Mouse (Mus musculus) forebrain, embryonic 13.5 days (tissue): ENCODE data around the gene Spryd3. TPM values are rescaled to one million over a fixed set of nuclear protein-coding genes. Genes with fewer than 3 reads are reported as not detected.
A peak's percentile ranks its signal among the peaks of the same experiment; 100 is the strongest.
"Not testable (repeated sequence)": the region's sequence is repeated elsewhere in the genome, so short reads cannot be mapped to it uniquely, and the experiment has no call there.

ENCODE experiments used
- ATAC-seq: fragments of 200-750 bp; cut with Nextera tagmentation; 2 replicates; pipeline ENCODE4 v1.8.0; 2017
- H3K27ac ChIP-seq: fragments of 300-500 bp; sonication (generic); 2 replicates; pipeline ENCODE4 v1.5.1; 2015; ENCODE audit warnings: inconsistent platforms, mild to moderate bottlenecking, moderate library complexity
- H3K27me3 ChIP-seq: fragments of 300-500 bp; sonication (generic); 2 replicates; pipeline ENCODE4 v1.6.1; 2015; ENCODE audit warnings: mild to moderate bottlenecking, inconsistent platforms
- H3K36me3 ChIP-seq: fragments of 300-500 bp; sonication (generic); 2 replicates; pipeline ENCODE4 v1.6.1; 2015; ENCODE audit warnings: mild to moderate bottlenecking, inconsistent platforms; ENCODE audit not compliant: poor library complexity, severe bottlenecking
- H3K4me1 ChIP-seq: fragments of 300-500 bp; sonication (generic); 2 replicates; pipeline ENCODE4 v1.6.1; 2015; ENCODE audit warnings: inconsistent platforms
- H3K4me2 ChIP-seq: fragments of 300-500 bp; sonication (generic); 2 replicates; pipeline ENCODE4 v1.6.1; 2015; ENCODE audit warnings: inconsistent platforms, mild to moderate bottlenecking, moderate library complexity
- H3K4me3 ChIP-seq: fragments of 300-500 bp; sonication (generic); 2 replicates; pipeline ENCODE4 v1.5.1; 2015; ENCODE audit warnings: mild to moderate bottlenecking, inconsistent platforms
- H3K9ac ChIP-seq: fragments of 300-500 bp; sonication (generic); 2 replicates; pipeline ENCODE4 v1.6.1; 2015; ENCODE audit warnings: mild to moderate bottlenecking, inconsistent platforms
- H3K9me3 ChIP-seq: fragments of 300-500 bp; sonication (generic); replicated peaks from 2 replicates; pipeline ENCODE4 v1.6.1; 2016; ENCODE audit warnings: inconsistent platforms
- WGBS: fragments of 180-500 bp; shearing (Covaris S2); methylation state at CpG from one replicate; pipeline ENCODE4 v1.1.7; 2015; 5-methylcytosine and 5-hydroxymethylcytosine counted together
- polyA plus RNA-seq: library from polyadenylated mRNA; unstranded; fragments of >200 nt; fragmentation: Nextera tagmentation; extraction: Ambion mirVana; gene quantifications from 2 replicates; pipeline ENCODE4 v1.2.1, GENCODE M21; 2015

Gene Spryd3
- polyA plus RNA-seq, 1 experiment from 2014 or later = 21.7 TPM

DNA sequence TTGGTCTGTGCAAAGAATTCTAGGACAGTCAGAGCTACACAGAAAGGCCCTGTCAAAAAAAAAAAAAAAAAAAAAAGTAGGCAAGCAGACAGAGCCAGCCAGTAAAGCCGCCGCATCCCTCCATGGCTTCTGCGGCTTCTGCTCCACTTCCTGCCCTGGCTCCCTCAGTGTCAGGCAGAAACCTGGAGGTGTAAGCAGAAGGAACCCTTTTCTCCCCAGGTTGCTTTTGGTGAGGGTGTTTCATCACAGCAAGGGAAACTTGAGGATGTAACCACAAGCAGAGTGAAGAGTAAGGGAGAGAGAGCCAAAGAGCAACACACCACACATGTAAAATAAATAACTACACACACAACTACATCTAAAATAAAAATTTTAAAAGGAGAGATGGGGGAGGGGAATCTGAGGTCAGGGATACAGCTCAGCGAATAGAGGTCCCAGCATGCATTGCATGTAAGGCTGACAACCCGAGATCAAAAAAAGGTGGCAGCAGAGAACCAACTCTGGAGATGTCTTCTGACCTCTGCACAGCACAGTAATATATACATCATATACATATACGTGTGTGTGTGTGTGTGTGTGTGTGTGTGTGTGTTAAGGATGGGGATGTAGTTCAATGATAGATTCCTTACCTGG is 29.6 kb upstream of the Spryd3 start:
- H3K4me1 ChIP-seq = no peaks in the 10 kb centered on the region
- no peak overlapping the region for H3K4me2 ChIP-seq
- H3K27ac ChIP-seq = no peak overlapping the region
- no peak overlapping the region for H3K9ac ChIP-seq
- H3K27me3 ChIP-seq = no peaks in the 10 kb centered on the region
- no peak for ATAC-seq
- H3K4me3 ChIP-seq = no peak overlapping the region
- H3K36me3 ChIP-seq = no peaks in the 10 kb centered on the region
- H3K9me3 ChIP-seq = no peaks in the 10 kb centered on the region
- 65% methylated on average over 6 of the region's 6 CpGs for WGBS

DNA sequence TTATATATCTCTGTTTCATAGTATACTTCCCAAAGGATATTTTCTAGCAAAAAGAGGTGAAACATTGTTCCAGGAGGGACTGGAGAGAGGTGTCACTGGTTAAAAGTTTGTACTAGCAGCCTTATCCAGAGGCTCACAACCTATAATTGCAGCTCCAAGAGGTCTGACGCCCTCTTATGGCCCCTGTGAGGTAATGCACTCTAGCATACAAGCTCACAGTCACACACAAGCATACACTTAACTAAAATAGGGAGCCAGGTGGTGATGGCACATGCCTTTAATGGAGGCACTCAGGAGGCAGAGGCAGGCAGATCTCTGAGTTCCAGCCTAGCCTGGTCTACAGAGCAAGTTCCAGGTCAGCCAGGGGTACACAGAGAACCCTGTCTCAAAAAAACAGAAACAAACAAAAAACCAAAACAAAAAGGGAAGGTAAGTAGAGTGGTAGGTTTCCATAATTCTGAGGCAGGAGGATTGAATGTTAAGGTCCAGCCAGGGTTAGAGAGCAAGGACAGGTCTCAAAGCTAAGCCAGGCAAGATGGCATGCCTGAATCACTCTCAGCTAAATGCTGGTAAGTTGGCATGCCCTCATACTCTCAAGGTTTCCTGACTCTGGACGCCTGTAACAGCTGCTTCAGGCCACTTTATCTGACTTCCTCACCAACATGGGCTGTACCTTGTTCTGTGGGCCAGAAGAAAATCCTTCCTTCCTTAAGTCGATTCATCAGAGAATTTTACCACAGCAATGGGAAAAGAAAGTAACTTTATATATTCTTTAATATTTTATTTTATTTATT is 28.1 kb upstream of the Spryd3 start:
- ATAC-seq = no peak
- no peaks in the 10 kb centered on the region for H3K4me1 ChIP-seq
- WGBS = 51% methylated on average over 3 of the region's 3 CpGs

DNA sequence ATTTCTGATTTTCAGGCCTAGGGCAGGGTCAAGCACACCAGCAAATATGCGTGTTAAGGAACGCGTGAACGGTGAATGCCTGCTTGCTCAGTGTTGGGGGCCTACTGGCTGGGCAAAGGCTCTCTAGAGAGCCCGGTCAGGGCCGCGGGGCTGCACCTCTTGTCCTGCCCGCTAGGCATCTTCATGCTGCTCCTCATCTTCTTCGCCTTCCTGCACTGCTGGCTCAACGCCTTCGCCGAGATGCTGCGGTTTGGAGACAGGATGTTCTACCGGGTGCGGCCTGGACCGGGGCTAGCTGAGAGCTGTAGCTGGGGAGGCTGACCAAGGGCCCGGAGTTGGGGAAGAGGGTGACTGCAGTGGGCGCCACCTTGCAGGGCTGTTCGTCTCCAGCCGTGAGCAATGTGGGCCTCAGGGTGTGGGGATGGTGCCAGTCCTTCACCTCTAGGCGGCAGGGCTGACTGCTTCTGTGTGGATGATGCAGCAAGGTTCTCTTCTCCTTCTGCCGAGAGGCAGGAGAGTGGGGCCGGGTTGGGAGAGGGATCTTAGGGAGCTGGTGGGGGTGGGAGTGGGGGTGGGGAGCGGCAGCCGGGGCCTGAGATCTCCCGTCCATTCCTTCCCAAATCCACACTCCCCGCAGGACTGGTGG is 24.5 kb upstream of the Spryd3 start:
- Histone ChIP-seq H3K36me3 (no peaks in the 10 kb centered on the region), H3K9me3 (no peaks in the 10 kb centered on the region), H3K4me2 (no peak overlapping the region), H3K9ac (no peak overlapping the region), H3K4me3 (no peak overlapping the region), H3K4me1 (peaks cover 3% of the 10 kb centered on the region; the same call in 1 of the 2 replicates), H3K27ac (no peak overlapping the region), H3K27me3 (no peaks in the 10 kb centered on the region)
- WGBS = 74% methylated on average over 27 of the region's 27 CpGs
- no peak for ATAC-seq

More for the DNA sequence above, 28.1 kb upstream of the Spryd3 start:
- Histone ChIP-seq H3K9me3 (no peaks in the 10 kb centered on the region), H3K27ac (no peak overlapping the region), H3K4me3 (no peak overlapping the region), H3K4me2 (no peak overlapping the region), H3K27me3 (no peaks in the 10 kb centered on the region), H3K9ac (no peak overlapping the region), H3K36me3 (no peaks in the 10 kb centered on the region)

DNA sequence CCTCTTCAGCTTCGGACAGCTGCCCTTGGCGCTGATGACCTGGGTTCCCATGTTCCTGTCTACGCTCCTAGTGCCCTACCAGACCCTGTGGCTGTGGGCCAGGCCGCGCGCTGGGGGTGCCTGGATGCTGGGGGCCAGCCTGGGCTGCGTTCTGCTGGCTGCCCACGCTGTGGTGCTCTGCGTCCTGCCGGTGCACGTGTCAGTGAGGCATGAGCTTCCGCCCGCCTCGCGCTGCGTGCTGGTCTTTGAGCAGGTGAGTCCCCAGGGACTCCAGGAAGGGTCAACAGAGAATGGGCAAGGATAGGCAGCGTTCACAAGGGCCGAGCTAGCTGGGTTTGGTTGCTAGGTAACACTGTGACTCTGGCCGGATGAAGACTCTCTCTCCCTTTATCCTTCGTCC is 20.8 kb upstream of the Spryd3 start:
- Histone ChIP-seq H3K27me3 (no peaks in the 10 kb centered on the region), H3K36me3 (no peaks in the 10 kb centered on the region), H3K9ac (no peak overlapping the region), H3K27ac (no peak overlapping the region), H3K9me3 (no peaks in the 10 kb centered on the region), H3K4me3 (no peak overlapping the region), H3K4me1 (peaks cover 6% of the 10 kb centered on the region; the same call in 1 of the 2 replicates), H3K4me2 (no peak overlapping the region)
- 31% methylated on average over 20 of the region's 20 CpGs for WGBS
- ATAC-seq = no peak

DNA sequence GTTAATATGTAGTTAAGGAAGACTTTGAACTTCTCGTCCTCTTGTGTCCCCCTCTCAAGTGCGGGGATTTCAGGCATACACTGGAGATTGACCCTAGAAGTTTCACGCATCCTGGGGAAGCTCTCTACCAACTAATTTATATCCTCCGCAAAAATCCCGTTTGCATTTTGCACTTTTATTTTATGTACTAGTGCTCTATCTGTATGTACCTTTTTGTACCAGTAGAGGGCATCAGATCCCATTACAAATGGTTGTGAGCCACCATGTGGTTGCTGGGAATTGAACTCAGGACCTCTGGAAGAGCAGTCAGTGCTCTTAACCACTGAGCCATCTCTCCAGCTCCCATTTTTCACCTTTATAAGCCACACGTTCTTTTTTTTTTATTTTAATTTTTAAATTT is 19.0 kb upstream of the Spryd3 start:
- not testable (repeated sequence) for H3K9me3 ChIP-seq, H3K36me3 ChIP-seq, ATAC-seq, H3K27me3 ChIP-seq, H3K4me2 ChIP-seq, H3K9ac ChIP-seq, H3K4me3 ChIP-seq, H3K27ac ChIP-seq, H3K4me1 ChIP-seq
- WGBS = 93% methylated on average over 6 of the region's 6 CpGs

DNA sequence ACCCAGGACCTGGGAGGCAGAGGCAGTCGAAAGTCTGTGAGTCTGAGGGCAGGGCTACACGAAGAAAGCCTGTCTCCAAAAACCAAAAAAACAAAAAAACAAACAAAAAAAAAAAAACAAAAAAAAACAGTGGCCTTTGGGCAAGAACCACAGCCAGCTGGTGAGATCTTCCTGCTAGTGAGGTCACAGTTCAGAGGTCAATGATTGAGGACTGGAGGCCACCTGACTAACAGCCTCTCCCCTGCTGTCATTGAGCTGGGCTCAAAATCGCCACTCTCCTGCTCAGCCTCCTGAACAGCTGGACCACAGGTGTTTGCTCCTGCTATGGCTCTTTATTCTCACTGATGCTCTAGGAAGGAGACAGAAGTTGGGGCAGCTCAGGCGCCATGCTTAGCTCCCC is 16.6 kb upstream of the Spryd3 start:
- WGBS = 41% methylated on average over 4 of the region's 4 CpGs
- Histone ChIP-seq H3K9ac (no peak overlapping the region), H3K4me2 (no peak overlapping the region), H3K9me3 (no peaks in the 10 kb centered on the region), H3K27me3 (no peaks in the 10 kb centered on the region), H3K4me3 (no peak overlapping the region), H3K4me1 (peaks cover 6% of the 10 kb centered on the region; the same call in 1 of the 2 replicates), H3K36me3 (no peaks in the 10 kb centered on the region), H3K27ac (no peak overlapping the region)
- ATAC-seq = no peak

DNA sequence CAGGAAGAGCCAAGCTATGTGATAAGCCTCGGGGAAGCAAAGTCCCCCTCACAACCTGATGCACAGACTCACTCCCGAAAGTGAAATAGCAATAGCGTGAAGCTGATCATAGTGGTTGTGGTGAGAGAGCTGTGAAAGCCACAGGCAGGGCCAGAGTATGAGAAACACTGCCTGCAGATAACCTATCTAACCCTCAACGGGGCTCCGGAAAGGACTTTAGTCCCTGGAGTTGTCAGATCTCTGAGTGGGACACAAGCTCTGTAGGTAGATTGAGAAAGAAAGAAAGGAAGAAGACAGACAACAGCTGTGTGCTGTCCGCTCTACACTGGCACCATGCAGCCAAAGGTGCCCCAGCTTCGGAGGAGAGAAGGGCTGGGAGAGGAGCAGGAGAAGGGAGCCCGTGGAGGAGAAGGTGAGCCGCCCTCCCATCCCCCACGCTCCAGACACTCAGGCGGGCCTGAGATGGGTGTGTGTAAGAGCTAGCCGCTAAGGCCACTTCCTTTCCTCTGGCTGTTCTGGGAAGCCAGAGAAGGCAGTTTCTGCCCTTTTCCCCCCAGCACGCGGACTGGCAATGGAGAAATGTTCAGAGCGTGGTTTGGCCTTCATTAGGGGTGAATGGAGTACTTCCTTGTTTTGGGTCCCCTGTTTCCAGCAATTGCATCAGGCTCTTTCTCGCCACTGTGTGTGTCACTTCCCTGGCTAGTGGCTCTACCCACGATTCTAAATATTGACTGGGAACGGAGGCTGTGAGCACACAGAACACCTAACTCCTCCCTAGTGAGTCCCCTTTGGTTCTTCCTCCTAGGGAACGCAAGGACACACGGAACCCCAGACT is 14.5 kb upstream of the Spryd3 start, which contains the start of gene Soat2:
Gene Soat2, plus strand, starts transcription at position 226 of the 835 bp plus-strand sequence.
- WGBS = 59% methylated on average over 20 of the region's 20 CpGs
- no peak within 1 kb of the TSS for H3K27ac ChIP-seq
- H3K36me3 ChIP-seq = no peaks in the 10 kb centered on the region
- H3K27me3 ChIP-seq = peaks cover 7% of the 10 kb centered on the region
- no peak within 1 kb of the TSS for H3K4me2 ChIP-seq
- H3K9ac ChIP-seq = no peak within 1 kb of the TSS
- no peak within 1 kb of the TSS for H3K4me3 ChIP-seq
- no peak for ATAC-seq
- H3K9me3 ChIP-seq = no peaks in the 10 kb centered on the region
- H3K4me1 ChIP-seq = 0 out of 2 replicates have a peak, but pooled peaks cover 4% of the 10 kb centered on the region

DNA sequence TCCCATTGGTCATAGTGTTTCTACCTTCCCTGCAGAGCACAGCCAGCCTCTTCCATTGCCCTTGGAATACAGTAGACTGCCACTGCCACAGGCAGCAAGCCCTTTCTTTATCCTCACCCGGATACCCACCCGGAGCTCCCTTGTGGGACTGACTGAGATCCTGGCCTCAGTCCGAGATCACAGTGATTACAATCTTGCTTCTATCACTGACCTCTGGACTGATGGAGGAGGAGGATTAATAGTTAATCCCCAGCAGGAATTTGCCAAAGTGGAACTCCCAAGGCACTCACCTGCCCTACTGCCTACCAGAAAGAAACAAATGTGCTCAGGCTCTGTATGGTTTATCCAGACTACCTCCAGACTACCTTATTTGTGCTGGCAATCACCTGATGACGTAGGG is 13.5 kb upstream of the Spryd3 start:
- 65% methylated on average over 4 of the region's 4 CpGs for WGBS
- Histone ChIP-seq H3K27me3 (peaks cover 17% of the 10 kb centered on the region), H3K9ac (no peak overlapping the region), H3K36me3 (no peaks in the 10 kb centered on the region), H3K4me3 (no peak overlapping the region), H3K9me3 (no peaks in the 10 kb centered on the region), H3K4me2 (no peak overlapping the region), H3K27ac (no peak overlapping the region), H3K4me1 (peaks cover 7% of the 10 kb centered on the region)
- ATAC-seq = no peak

DNA sequence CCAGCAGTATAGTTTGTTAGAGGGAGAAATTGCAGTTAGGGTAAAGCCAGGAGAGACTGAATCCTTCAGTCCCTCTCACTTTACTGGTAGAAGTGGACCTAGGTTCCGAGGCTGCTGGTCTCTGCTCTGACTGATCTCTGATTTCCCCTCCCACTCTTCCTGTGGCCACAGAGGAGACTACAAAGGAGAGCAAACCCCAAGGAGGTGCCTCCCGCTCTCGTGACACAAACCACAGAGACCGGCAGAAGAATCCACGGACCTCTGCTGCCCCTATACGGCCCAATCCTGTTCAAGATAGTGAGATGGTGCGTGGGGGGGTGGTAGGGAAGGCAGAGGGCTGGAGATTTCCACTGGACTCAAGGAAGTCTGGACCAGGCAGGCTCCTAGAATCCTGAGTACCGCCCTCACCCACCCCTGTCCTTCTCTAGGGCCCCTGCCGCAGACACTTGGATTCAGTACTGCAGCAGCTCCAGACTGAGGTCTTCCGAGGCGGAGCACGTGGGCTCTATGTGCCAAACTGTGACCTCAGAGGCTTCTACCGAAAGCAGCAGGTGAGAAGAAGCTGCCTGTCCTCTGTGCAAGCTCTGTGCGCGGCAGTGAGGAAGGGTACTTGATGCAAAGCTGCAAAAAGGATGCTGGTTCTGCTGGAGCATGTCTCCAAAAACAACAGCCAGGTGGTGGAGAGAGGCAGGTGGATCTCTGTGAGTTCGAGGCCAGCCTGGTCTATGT is 11.8 kb upstream of the Spryd3 start:
- Histone ChIP-seq H3K4me2 (no peak overlapping the region), H3K9me3 (no peaks in the 10 kb centered on the region), H3K36me3 (no peaks in the 10 kb centered on the region), H3K27ac (no peak overlapping the region), H3K27me3 (peaks cover 33% of the 10 kb centered on the region), H3K4me1 (peaks cover 11% of the 10 kb centered on the region), H3K9ac (0 out of 2 replicates have a peak overlapping the region, but pooled peaks have one; percentile 14), H3K4me3 (no peak overlapping the region)
- 73% methylated on average over 16 of the region's 16 CpGs for WGBS
- ATAC-seq = no peak

DNA sequence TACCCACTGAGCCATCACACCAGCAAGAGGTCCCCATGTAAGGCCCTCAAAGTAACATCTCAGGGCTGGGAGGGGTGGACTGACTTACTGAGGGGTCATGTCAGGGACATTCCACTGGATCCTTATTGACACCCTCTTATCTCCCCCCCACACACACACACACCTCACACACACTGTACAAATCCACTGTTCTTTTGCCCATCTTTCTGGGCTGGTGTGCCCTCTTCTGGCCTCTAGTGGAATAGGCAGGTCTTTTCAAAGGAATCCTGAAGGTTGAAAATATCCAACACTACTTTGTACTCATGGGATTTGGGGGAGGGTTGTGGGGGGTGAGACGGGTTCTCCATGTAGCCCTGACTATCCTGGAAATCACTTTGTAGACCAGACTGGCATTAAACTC is 10.8 kb upstream of the Spryd3 start:
- WGBS = 3% methylated on average over 1 of the region's 1 CpGs
- no peak overlapping the region for H3K4me3 ChIP-seq
- no peak overlapping the region for H3K27ac ChIP-seq
- H3K4me2 ChIP-seq = no peak overlapping the region
- H3K27me3 ChIP-seq = peaks cover 41% of the 10 kb centered on the region
- no peaks in the 10 kb centered on the region for H3K9me3 ChIP-seq
- H3K9ac ChIP-seq = no peak overlapping the region
- no peaks in the 10 kb centered on the region for H3K36me3 ChIP-seq
- ATAC-seq = 0 out of 2 replicates have a peak, but pooled peaks have one; percentile 33
- H3K4me1 ChIP-seq = peaks cover 9% of the 10 kb centered on the region

DNA sequence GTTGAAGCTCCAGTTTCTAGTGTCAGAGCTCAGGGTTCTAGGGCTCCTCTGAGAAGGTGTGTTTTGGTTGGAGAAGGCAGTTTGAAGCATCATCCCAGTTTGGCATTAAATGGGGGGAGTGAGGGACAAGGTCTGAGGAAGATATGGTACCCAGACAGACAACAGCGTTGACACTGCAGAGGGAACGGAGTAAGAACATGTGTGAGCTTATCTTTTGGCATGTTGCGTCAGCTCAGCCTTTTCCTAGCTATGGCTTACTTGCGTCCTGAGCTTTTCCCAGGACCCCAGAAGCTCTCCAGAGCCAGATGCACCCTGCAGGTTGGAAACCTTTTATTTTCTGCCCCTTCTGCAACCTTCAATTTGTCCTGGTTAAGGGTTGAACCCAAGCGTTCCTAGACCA is 10.1 kb upstream of the Spryd3 start:
- Histone ChIP-seq H3K27ac (no peak overlapping the region), H3K36me3 (no peaks in the 10 kb centered on the region), H3K9ac (no peak overlapping the region), H3K4me3 (no peak overlapping the region), H3K4me2 (no peak overlapping the region), H3K4me1 (peaks cover 9% of the 10 kb centered on the region), H3K27me3 (peaks cover 45% of the 10 kb centered on the region), H3K9me3 (no peaks in the 10 kb centered on the region)
- ATAC-seq = no peak
- 89% methylated on average over 5 of the region's 5 CpGs for WGBS
